Mouse (Mus musculus): ENCODE results near the gene 4930455H04Rik.

4930455H04Rik gene

DNA sequence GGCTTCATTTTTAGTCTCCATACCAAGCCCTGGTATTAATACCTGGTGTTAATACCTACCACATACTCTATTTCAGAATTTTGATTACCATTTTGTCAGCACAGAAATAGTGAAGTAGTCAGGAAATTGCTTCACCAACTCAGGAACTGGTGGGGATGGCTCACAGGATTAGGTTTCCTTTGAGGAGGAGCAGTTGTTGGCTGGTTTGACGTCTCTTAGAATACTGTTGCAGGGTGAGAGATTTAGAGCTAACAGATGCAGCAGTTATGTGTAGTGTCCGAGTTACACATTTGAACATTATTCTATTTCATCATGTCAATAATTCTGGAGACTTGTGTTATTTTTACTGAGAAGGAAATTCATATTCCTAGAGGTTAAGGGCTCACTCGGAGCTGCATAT, 57.4 kb downstream of the 4930455H04Rik start:
- DNase-seq (ENCODE audit: extremely low read depth, insufficient read length, low spot score) = no peak
